Mouse (Mus musculus) effector memory CD4-positive, alpha-beta T cell, adult 5 months (primary cell): ENCODE data around the gene Plscr1. TPM values are rescaled to one million over a fixed set of nuclear protein-coding genes. Genes with fewer than 3 reads are reported as not detected.

Source experiments
- polyA plus RNA-seq: library from polyadenylated mRNA; unstranded; fragments of 100-300 nt; shearing (Covaris generic); gene quantifications from one replicate; pipeline ENCODE4 v1.2.1, GENCODE M21; 2017

The Plscr1 gene
- 80.2 TPM for polyA plus RNA-seq

GRCm38 (mm10) chr9:92249447-92249852 is at the start of gene Plscr1:
TSS of gene Plscr1 (plus strand) at chr9:92249750.

GRCm38 (mm10) chr9:92275486-92276207 is 26.1 kb downstream of the Plscr1 start, which contains the start of gene Plscr2:
TSS of gene Plscr2 (plus strand) at chr9:92275602.

GRCm38 (mm10) chr9:92309077-92309476 is 59.5 kb downstream of the Plscr1 start, which contains the start of gene 1700057G04Rik:
TSS of gene 1700057G04Rik (plus strand) at chr9:92309377.

Other genes starting within 250 kb of the Plscr1 start
- not detected for gene Plscr5, start 56.8 kb upstream of the Plscr1 start, polyA plus RNA-seq
- gene Plscr2, start 25.9 kb downstream of the Plscr1 start, polyA plus RNA-seq: not detected
- not detected for gene 1700057G04Rik, start 59.6 kb downstream of the Plscr1 start, polyA plus RNA-seq
- gene Plscr4, start 207.6 kb downstream of the Plscr1 start, polyA plus RNA-seq: 0.56 TPM